Mouse (Mus musculus): ENCODE data around the gene Ehd1. TPM values are rescaled to one million over a fixed set of nuclear protein-coding genes. Genes with fewer than 3 reads are reported as not detected.
A peak's percentile ranks its signal among the peaks of the same experiment; 100 is the strongest.

Ehd1 gene
- total RNA-seq, 2 experiments from 2014 or later: 129 to 181 TPM

- intact Hi-C loops (cut with DNase I): no loop called here
- no peak for DNase-seq
These were observed 23.5 kb upstream of the Ehd1 start for GRCm38 (mm10) chr19:6253021-6253420.

- intact Hi-C loops (cut with DNase I): no loop called here
- DNase-seq: peak in 1 of 2 experiments; percentile 28
These were observed 16.1 kb upstream of the Ehd1 start for GRCm38 (mm10) chr19:6260428-6260827.

- intact Hi-C loops (cut with DNase I): no loop called here
- DNase-seq: no peak
These were observed 15.6 kb upstream of the Ehd1 start for GRCm38 (mm10) chr19:6260946-6261345.

GRCm38 (mm10) chr19:6261379-6261778 lies 15.1 kb upstream of the Ehd1 start:
- DNase-seq: no peak
- intact Hi-C loops (cut with DNase I): no loop called here

- intact Hi-C loops (cut with DNase I): loop anchor here (1.0 kb wide), 1 partner anchor 69 kb away; no protein-coding TSS in a partner anchor
- peak; percentile 65 to 86 for DNase-seq
These were observed 14.3 kb upstream of the Ehd1 start for GRCm38 (mm10) chr19:6262222-6262621.

GRCm38 (mm10) chr19:6262839-6263433 lies 13.6 kb upstream of the Ehd1 start:
- intact Hi-C loops (cut with DNase I): loop anchor here (1.0 kb wide), 1 partner anchor 68 kb away; no protein-coding TSS in a partner anchor
- DNase-seq: no peak

GRCm38 (mm10) chr19:6264200-6264599 lies 12.3 kb upstream of the Ehd1 start:
- DNase-seq: no peak
- intact Hi-C loops (cut with DNase I): no loop called here

GRCm38 (mm10) chr19:6264945-6265344 lies 11.6 kb upstream of the Ehd1 start:
- intact Hi-C loops (cut with DNase I): no loop called here

GRCm38 (mm10) chr19:6265727-6266182 lies 10.8 kb upstream of the Ehd1 start:
- intact Hi-C loops (cut with DNase I): no loop called here
- DNase-seq: no peak

More at GRCm38 (mm10) chr19:6264945-6265344, 11.6 kb upstream of the Ehd1 start:
- DNase-seq: no peak

GRCm38 (mm10) chr19:6267306-6268169 lies 9.0 kb upstream of the Ehd1 start:
- peak in 1 of 2 experiments; percentile 32 for DNase-seq
- intact Hi-C loops (cut with DNase I): loop anchor here (1.0 kb wide), 1 partner anchor 37 kb away; no protein-coding TSS in a partner anchor

GRCm38 (mm10) chr19:6268170-6268528 lies 8.4 kb upstream of the Ehd1 start:
- intact Hi-C loops (cut with DNase I): loop anchor here (1.0 kb wide), 1 partner anchor 36 kb away; no protein-coding TSS in a partner anchor
- peak; percentile 89 to 95 for DNase-seq

- intact Hi-C loops (cut with DNase I): loop anchor here (1.0 kb wide), 1 partner anchor 36 kb away; no protein-coding TSS in a partner anchor
- no peak for DNase-seq
These were observed 7.8 kb upstream of the Ehd1 start for GRCm38 (mm10) chr19:6268670-6269132.

- intact Hi-C loops (cut with DNase I): no loop called here
- no peak for DNase-seq
These were observed 6.6 kb upstream of the Ehd1 start for GRCm38 (mm10) chr19:6269798-6270475.

GRCm38 (mm10) chr19:6270661-6271060 lies 5.9 kb upstream of the Ehd1 start:
- no peak for DNase-seq
- intact Hi-C loops (cut with DNase I): no loop called here

GRCm38 (mm10) chr19:6271206-6271605 lies 5.3 kb upstream of the Ehd1 start:
- no peak for DNase-seq
- intact Hi-C loops (cut with DNase I): no loop called here

- intact Hi-C loops (cut with DNase I): no loop called here
- no peak for DNase-seq
These were observed 4.5 kb upstream of the Ehd1 start for GRCm38 (mm10) chr19:6272053-6272452.

- DNase-seq: peak; percentile 55 to 65
- intact Hi-C loops (cut with DNase I): no loop called here
These were observed 3.8 kb upstream of the Ehd1 start for GRCm38 (mm10) chr19:6272738-6273137.

- no peak for DNase-seq
- intact Hi-C loops (cut with DNase I): no loop called here
These were observed 2.9 kb upstream of the Ehd1 start for GRCm38 (mm10) chr19:6273592-6273991.

GRCm38 (mm10) chr19:6273998-6274608 lies 2.4 kb upstream of the Ehd1 start:
- no peak for DNase-seq
- intact Hi-C loops (cut with DNase I): no loop called here

GRCm38 (mm10) chr19:6275740-6276389 lies 660 bp upstream of the Ehd1 start:
- no peak for DNase-seq
- intact Hi-C loops (cut with DNase I): no loop called here
